Mouse (Mus musculus): ENCODE results near the gene Gpr182. TPM values are rescaled to one million over a fixed set of nuclear protein-coding genes. Genes with fewer than 3 reads are reported as not detected.

Gene Gpr182
- total RNA-seq, 4 experiments from 2014 or later: 3.8 to 4.8 (median 4.2) TPM

Other genes starting within 250 kb of the Gpr182 start
- 10 to 100 TPM; 17.2 to 26.5 (median 21.6) TPM for gene Ndufa4l2, start 236.8 kb downstream of the Gpr182 start, total RNA-seq (2022)
- gene Shmt2, start 229.3 kb downstream of the Gpr182 start, total RNA-seq (2022): 10 to 100 TPM; 41.6 to 48.4 (median 44.5) TPM
- under 1 TPM; 0.22 to 0.66 (median 0.50) TPM for gene Nxph4, start 217.2 kb downstream of the Gpr182 start, total RNA-seq (2022)
- gene Lrp1, start 130.6 kb downstream of the Gpr182 start, total RNA-seq (2022): 10 to 100 TPM; 64.0 to 88.9 (median 74.0) TPM
- gene Stat6, start 108.7 kb downstream of the Gpr182 start, total RNA-seq (2022): 10 to 100 TPM; 38.4 to 43.7 (median 43.2) TPM
- gene Nemp1, start 84.8 kb downstream of the Gpr182 start, total RNA-seq (2022): 1 to 10 TPM; 3.0 to 5.1 (median 3.6) TPM
- gene Nab2, start 83.2 kb downstream of the Gpr182 start, total RNA-seq (2022): 10 to 100 TPM in 1 of 4 experiments, 1 to 10 TPM in 3; 5.0 to 10.3 (median 6.6) TPM
- gene Myo1a, start 46.6 kb downstream of the Gpr182 start, total RNA-seq (2022): under 1 TPM in 1 of 4 experiments, not detected in 3; 0.08 TPM
- gene Tac2, start 27.3 kb downstream of the Gpr182 start, total RNA-seq (2022): not detected
- 1 to 10 TPM; 6.4 to 7.9 (median 7.5) TPM for gene Zbtb39, start 12.2 kb downstream of the Gpr182 start, total RNA-seq (2022)
- gene Rdh1, start 8.0 kb upstream of the Gpr182 start, total RNA-seq (2022): under 1 TPM in 1 of 4 experiments, not detected in 3; 0.06 TPM
- under 1 TPM in 1 of 4 experiments, not detected in 3; 0.22 TPM for gene Rdh16f1, start 8.1 kb upstream of the Gpr182 start, total RNA-seq (2022)
- gene Rdh9, start 24.7 kb upstream of the Gpr182 start, total RNA-seq (2022): under 1 TPM in 2 of 4 experiments, not detected in 2; 0.09 to 0.22 TPM
- gene Rdh16, start 49.4 kb upstream of the Gpr182 start, total RNA-seq (2022): not detected
- not detected for gene Rdh19, start 98.2 kb upstream of the Gpr182 start, total RNA-seq (2022)
- not detected for gene Rdh16f2, start 114.7 kb upstream of the Gpr182 start, total RNA-seq (2022)
- gene Rdh7, start 137.1 kb upstream of the Gpr182 start, total RNA-seq (2022): under 1 TPM in 1 of 4 experiments, not detected in 3; 0.19 TPM
- not detected for gene Sdr9c7, start 146.8 kb upstream of the Gpr182 start, total RNA-seq (2022)

Data from heart, adult 8-10 months (tissue).